Mouse (Mus musculus): Measurements from ENCODE around the gene Nptx2.

Nptx2 gene

DNA sequence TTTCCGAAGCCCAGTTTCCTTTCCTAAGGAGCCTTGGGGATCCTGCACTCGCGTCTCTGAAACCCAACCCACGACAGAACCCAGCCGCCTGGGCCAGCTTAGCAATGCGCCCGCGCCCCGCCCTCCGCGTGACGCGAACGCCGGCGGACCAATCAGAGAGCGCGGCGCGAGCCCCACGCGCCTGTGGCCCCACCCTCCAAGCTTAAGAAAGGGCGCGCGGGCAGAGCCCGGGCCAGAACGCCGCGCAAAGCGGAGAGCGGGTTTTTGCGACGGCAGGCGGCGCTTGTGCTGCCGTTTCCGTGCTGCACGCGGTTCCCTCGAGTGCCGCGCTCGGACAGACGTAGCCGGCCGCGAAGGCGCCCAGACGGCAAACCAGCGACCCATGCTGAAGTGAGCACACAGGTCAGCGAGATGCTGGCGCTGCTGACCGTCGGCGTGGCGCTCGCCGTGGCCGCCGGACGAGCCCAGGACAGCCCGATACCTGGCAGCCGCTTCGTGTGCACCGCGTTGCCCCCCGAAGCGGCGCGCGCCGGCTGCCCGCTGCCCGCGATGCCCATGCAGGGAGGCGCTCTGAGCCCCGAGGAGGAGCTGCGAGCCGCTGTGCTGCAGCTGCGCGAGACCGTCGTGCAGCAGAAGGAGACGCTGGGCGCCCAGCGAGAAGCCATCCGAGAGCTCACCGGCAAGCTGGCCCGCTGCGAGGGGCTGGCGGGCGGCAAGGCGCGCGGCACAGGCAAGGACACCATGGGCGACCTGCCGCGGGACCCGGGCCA is at the start of gene Nptx2:
Gene Nptx2 (plus strand): TSS at position 250 of the 770 bp plus-strand sequence.
- DNase-seq (ENCODE audit: low read depth, low spot score): peak; percentile 93

DNA sequence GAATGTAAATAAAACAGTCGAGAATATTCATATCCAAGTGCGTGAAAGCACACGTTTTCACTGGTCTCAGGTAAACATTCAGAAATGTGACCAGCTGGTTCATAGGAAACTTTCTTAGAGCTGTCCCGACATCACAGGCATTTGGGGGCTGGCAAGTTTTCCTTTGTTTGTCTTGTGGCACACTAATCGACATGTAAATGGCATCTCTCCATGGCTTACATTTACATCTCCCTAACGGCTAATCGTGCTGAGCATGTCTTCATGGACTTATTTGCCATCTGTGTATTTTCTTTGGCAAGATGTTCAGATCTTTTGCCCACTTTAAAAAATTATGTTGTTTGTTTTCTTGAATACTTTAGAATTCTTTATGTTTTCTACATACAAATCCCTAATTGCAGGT is 49.2 kb upstream of the Nptx2 start:
- no peak for DNase-seq (ENCODE audit: low read depth, low spot score)

DNA sequence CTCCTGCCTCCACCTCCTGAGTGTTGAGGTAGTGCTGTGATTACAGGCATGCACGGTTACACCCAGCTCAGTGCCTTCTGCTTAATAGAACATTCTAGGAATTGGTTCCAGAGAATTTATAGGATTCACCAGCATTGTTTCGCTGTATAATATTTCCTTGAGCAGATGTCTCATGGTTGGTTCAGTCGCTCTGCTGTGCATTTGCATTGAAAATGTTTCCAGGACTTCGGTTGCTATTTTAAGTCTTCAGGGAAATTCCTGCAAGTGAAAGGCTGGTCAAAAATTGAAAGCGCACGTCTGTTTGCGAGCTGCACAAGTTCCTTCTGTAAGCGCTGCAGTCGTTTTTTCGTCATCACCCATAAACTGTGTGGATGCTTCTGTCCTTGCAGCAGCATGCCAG is 41.5 kb upstream of the Nptx2 start:
- no peak for DNase-seq (ENCODE audit: low read depth, low spot score)

DNA sequence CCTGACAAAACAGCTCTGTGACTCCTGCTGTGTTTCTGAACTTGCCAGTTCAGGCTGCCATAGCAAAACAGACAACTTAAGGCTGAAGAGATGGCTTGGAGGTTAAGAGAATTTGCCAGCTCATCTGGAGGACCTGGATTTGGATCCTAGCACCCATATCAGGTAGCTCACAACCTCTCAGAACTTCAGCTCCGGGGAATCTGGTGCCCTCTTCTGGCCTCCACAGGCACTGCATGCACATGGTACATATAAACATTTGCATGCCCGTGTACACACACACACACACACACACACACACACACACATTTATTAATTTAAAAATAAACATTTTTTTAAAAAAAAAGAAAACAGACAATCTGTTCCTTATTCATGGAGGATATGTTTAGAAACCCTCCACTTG is 40.0 kb upstream of the Nptx2 start:
- peak; percentile 58 for DNase-seq (ENCODE audit: low read depth, low spot score)

DNA sequence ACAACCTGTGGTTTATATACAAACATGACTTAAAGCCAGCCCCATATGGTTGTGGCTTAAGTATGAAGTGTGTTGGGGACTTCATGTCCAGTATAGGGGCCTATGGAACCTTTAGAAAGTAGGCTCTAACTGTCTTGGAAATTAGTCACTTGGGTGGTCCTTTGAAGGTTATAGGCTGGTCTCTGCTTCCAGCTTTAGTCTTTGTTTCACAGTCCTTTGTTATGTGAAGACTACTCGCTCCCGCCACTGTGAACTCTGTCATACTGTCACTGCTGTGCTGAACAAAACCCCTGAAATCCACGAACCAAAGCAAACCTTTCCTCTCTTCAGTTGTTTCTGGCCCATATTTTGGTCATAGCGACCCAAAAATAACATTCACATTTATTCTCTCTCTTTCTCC is 39.5 kb upstream of the Nptx2 start:
- peak; percentile 66 for DNase-seq (ENCODE audit: low read depth, low spot score)

DNA sequence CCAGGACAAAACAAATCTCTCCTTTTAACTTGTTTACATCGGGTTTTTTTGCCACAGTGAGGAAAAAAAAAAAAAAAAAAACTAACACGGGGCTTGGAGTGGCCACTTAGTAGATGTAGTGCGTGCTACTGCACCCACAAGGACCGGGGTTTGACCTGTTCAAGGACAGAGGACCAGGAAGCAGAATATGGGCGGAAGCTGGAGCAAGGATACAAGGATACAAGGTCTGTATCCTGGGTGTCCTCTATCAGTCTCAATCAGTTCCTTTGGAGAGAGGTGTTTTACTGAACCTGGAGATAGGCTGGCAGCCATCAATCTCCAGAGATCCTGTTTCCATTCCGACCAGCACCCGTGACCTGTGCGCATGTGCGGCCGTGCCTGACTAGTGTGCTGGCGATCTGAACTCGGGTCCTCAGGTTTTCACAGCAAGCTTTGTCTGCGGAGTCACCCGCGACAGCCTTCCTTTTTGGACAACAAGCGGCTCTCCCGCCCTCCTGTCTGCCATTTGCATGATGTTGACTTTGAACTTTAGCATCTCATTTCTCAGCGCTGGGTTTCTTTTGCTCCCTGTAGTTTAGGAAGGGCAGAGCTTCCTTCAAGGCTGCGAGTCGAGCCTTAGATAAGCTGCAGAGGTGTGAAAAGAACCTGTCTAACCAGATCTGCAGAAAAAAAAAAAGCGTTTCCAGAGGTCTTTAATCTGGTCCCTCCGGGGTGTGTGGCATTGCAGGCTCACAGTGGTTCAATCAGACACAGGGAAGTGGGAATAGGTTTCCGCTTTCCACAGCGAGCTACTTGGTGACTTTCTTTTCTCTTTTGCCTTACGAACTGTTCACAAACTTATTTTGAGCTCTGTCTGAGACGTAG is 38.8 kb upstream of the Nptx2 start:
- DNase-seq (ENCODE audit: low read depth, low spot score): peak; percentile 87

DNA sequence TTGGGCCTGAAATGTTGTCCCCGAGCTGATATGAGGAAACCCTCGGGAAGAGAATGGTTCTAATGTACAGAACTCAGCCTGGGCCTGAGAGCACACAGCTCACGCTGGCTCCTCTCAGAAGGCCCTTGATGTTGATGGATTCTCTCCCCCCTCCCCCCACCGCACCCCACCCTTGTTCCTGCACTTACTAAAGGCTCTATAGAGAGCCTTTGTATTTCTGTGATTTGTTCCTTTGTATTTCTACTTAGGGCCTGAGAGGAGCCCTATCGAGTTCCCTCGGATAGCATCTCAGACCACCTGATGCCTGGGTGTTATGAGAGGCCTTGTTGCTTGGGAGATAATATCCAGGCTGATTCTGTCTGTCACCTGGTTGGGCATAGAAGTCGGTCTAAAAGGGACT is 36.3 kb upstream of the Nptx2 start:
- DNase-seq (ENCODE audit: low read depth, low spot score): peak; percentile 47

DNA sequence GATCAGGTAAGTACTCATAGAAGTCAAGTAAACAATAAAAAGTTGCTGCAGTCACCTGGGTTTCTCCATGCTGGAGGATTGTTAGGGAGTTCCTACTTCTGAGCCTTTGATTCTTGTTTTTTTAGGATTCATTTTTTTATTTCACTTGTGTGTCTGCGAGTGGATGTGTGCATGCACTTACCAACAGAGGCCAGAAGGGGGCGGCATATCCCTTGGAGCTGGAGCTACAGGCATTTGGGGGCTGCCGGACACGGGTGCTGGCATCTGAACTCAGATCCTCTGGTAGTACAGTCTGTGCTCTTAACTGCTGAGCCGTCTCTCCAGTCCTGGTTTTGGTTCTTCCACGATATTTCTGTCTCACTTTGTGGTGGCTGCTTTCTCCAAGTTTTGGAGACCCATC is 31.0 kb upstream of the Nptx2 start:
- peak; percentile 75 for DNase-seq (ENCODE audit: low read depth, low spot score)

DNA sequence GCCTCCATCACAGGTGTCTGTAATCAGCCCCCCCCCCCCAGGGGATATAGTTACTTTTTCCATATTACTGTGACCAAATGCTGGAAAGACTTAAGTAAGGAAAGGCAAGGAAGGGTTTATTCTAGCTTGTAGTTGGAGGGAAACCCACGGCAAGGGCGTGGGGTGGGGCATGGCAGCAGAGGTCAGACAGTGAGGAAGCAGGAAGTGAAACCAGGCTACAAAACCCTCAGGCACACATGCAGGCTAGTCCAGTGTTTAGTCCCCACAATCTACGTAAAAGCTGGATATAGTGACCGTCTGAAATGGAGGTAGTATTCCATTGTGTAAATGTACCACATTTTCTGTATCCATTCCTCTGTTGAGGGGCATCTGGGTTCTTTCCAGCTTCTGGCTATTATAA is 30.5 kb upstream of the Nptx2 start:
- no peak for DNase-seq (ENCODE audit: low read depth, low spot score)

DNA sequence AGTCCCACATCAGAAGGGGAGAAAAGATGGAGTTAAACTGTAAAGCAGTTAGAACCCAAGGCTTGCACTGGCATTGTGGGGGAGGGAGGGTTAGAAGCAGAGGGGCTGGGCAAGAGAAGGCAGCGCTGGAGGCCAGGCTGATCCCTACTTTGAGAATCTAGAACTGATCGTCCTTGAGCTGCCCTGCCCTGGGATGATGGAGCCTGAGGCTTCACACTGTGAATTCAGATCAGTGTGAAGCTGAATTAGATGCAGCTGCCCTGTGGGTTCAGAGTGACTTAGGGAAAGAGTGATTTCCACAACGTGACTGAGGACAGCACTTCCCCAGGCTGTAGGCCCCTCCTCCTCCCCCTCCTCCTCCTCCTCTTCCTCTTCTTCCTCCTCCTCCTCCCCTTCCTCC is 25.6 kb upstream of the Nptx2 start:
- DNase-seq (ENCODE audit: low read depth, low spot score): peak; percentile 39

DNA sequence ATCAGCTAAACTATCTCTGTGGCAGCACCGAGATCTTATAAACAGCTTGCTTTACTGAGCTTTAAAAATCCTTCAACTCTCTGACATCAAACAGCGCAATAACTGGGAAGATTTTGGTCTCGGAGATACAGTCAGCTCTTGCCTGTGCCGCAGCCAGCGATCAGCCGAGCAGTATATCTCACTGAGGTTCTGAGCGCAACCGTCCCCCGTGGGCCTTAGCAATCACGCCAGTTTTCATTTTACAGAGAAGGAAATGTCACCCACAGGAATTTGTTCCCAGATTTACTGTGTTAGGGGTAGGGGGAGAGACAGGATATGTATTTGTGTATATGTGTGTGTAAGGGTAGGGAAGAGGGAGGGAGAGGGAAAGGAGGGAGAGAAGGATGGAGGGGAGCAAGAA is 20.9 kb upstream of the Nptx2 start:
- DNase-seq (ENCODE audit: low read depth, low spot score): no peak

DNA sequence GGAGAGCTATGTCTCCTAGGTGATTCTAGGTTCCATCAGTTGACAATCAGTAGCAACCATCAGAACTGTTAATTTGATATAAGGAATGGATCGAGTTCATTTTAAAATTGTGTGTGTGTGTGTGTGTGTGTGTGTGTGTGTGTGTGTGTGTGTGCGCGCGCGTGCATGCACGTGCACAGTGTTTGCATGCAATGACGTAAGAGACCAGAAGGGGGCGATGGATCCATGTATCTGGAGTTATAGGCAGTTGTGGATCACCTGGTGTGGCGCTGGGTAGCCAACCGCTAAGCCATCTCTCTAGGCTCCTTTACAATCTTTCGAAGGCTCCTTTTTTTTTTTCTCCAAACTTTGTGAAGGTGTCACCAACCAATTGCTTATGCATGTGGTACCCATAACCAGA is 16.6 kb upstream of the Nptx2 start:
- peak; percentile 63 for DNase-seq (ENCODE audit: low read depth, low spot score)

DNA sequence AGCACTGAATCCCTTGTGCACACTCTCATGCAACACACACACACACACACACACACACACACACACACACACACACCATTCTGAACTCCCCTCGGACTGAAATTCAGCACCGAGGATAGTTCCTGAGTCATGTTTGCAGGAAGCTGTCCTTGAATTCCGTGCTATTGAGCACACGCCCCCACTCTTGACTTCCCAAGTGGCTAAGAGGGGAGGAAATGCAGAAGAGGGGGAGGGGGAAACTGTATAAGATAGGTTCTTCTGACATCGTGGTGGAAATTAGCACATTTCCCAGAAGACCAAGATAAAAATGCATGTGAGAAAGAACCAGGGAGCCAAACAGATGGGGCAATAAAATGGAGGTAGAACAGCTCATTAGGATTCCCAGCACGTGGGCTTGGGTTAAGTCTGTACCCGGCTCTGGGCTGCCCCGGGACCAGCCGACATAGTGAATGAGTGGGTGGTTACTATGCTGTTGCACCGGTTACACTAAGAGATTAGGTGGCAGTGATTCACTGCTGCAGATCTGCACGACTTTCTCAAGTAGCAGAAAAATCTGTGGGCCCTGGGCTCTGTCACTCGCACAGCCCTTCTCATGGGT is 2.9 kb upstream of the Nptx2 start:
- peak; percentile 88 for DNase-seq (ENCODE audit: low read depth, low spot score)

DNA sequence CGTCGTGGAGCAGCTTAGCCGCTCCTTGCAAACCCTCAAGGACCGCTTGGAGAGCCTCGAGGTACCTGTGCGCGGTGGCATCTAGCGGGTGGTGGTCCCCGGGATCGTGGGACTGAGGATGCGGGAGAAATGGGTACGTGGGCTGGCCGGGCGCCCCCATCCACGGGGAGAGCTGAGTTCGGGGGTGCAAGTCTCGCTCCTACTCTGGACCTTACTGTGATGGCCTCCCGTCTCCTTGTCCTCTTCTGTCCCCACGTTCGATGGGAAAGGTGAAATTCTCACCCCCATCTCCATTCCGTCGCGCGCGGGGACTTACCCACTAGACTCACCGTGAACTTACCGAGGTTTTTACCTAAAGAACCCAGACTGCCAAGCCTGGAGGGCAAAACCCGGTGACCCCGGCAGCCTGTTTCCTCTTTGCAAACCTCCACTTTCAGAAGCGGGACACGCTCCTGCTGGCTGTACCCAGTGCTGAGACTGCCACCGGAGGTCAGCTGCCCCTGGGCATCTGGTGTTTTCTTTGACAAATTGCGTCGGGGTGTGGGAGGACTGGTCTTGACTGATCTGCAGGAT is 807 bp downstream of the Nptx2 start:
- no peak for DNase-seq (ENCODE audit: low read depth, low spot score)

DNA sequence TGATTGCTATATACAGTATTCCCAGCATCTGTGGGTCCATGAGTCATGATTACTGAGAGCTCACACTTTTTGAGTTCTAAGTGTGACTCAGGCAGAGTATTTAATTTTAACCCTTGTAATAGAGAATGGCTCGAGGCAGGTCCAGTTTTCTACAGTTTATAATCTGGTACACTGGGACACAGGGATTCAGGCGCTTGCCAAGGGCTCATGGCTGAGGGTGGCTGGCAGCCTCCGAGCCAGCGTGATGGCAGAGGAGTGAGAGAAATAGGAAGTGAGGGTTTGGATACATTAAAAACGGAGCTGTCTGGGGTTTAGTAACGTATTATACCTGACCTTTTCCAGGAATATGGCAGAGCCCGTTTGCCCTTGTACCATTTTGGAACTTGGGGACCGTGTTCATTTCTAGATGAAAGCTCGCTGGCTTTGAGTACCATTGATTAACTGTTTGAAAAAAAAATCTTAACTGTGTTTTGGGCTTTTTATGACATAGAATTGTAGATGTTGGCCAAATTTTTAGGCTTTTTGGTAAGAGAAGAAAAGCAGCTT is 1.7 kb downstream of the Nptx2 start:
- DNase-seq (ENCODE audit: low read depth, low spot score): no peak

DNA sequence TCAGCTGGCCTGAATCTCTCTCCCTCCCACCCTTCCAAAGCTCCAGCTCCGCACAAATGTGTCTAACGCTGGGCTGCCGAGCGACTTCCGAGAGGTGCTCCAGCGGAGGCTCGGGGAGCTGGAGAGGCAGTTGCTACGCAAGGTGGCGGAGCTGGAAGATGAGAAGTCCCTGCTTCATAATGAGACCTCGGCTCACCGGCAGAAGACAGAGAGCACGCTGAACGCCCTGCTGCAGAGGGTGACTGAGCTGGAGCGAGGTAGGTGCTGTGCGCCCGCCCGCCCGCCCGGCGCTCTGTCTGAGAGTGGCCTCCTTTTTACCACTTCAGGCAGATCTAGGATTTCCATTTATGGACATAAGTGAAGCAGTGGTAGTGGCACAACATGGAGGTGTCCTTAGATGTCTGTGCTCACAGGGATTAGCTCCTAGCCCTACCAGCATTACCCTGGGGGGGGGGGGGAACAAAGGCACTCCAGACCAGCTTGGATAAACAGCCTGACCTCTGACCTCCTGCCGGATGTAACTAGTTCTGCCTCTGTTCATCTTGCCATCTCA is 2.5 kb downstream of the Nptx2 start:
- DNase-seq (ENCODE audit: low read depth, low spot score): peak; percentile 84

DNA sequence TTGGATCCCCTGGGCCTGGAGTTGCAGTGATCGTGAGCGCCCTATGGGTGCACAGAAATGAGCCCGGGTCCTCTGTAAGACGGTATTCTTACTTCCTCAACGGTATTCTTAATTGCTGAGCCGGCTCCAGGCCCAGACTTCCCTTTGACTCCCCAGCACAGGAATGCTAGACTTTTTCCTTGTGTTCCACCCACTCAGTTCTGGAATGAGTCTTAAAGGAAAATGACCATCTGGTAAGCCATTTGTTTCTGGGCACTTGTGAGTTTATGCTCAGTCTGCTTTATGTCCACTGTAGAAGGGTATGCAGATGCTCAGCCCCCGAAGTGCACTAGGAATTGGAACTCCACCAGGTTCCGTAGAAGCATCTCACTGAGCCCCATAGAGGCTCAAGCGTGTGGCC is 4.3 kb downstream of the Nptx2 start:
- DNase-seq (ENCODE audit: low read depth, low spot score): no peak

DNA sequence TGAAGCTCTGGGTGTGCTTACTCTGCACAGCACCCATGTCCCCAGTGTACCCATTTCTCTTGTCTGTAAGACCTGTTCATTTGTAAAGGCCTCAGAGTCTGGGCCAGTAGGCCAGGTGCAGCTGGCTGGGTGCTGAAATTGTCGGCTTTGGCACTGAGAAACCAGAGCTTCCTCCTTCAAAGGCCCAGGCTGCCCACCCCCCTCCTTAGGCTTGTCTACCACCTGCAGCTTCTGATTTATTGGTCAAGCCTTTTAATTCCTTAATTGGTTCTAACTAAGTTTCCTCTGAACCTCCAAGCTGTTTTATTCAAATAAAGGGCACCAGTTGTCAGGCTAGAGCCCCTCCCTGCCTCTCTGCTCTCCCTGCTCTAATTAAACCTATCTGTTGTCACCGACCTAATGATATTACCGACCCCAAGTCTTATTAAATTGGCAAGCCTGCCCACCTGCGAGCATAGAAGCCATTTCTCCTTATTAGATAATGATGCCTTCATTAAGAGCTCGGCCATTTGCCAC is 5.0 kb downstream of the Nptx2 start:
- no peak for DNase-seq (ENCODE audit: low read depth, low spot score)

DNA sequence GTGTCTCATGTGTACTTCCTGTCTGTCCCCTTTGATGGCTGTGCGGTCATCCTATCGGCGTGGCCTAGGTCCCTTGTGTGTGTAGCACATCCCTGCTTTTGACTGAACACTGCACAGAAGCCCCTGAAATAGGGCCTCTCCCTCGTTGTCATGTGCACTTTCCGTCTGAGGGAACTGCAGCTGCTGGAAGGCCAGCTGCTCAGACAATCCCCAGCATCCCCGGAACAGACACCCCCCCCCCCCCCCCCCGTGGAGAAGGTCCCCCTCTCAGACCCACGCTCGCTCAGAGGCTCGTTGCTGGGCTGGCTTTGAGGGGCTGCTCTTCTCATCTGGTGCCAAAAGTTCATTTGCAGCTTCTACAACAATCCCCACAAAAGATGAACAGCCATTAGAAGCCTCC is 11.0 kb downstream of the Nptx2 start:
- peak; percentile 36 for DNase-seq (ENCODE audit: low read depth, low spot score)

DNA sequence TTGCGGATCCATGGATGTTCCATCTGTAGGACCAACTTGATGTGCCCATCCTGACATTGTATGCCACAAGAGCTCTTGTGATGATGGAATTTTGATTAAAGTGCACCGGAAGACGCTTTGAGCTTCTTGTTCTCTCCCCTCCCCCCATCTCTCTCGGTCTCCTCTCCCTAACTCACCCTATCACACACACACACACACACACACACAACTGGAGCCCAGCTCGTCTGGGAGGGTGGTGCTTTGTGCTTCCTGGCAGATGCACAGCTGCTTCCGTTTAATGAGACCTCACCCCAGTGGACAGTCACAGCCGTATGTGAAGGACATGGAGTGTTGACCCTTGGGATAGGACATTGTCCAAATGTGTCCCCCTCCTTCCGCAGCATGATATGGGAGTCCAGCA is 11.7 kb downstream of the Nptx2 start:
- no peak for DNase-seq (ENCODE audit: low read depth, low spot score)

DNA sequence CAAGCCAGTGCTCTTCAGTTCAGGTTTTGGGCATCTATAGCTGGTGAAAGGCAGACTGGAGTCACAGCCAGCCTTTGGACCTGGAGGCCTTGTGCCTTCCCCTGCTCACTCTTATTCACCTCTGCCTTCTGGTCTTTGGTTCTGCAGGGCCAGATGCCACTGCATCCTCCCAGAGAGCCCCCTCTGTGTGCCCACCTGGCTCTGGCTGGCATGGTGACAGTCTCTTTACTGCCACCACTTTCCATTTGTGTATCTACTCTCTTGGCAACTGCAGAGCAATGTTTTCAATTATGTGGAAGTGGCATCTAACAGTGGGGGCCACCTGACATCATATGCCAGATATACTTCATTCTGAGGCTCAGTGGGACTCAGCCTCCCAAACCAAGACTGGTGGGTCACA is 12.8 kb downstream of the Nptx2 start:
- no peak for DNase-seq (ENCODE audit: low read depth, low spot score)

Measured in R1 (cell line).